Mouse (Mus musculus): Measurements from ENCODE around the gene Rora. TPM values are rescaled to one million over a fixed set of nuclear protein-coding genes. Genes with fewer than 3 reads are reported as not detected.
A peak's percentile ranks its signal among the peaks of the same experiment; 100 is the strongest.

The Rora gene
- total and polyA plus RNA-seq, 2 experiments, result 11.3 to 30.8 TPM

DNA sequence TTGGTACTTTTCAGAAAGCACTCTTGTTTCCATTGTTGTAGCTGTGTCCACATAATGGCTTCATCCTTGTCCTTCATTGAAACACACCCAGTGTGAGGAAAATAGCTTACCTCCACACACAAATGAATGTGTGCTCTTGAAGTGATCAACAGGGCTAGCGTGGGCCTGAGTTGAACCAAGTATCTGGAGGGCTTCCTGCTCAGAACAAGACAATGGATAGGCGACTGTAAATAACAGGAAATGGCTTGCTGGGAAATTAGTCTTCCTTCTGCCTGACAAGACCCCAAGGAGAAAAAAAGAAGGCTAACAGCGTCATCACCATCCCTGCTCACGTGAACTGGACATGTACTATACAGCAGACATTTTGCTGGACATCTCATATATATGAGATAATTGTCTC is 374.6 kb downstream of the Rora start:
- 87% methylated on average over 4 of the region's 4 CpGs for WGBS

GRCm38 (mm10) chr9:69034301-69034871 is 380.8 kb downstream of the Rora start:
- no peak for TF ChIP-seq CTCF (IDR thresholded peaks at IDR 0.05; ENCODE audit: low read depth, low read length)
- TF ChIP-seq POLR2A (IDR thresholded peaks at IDR 0.05; ENCODE audit: extremely low read depth, insufficient read depth, low read length), result no peak
- no peaks in the 10 kb centered on the region for H3K4me1 ChIP-seq (ENCODE audit: control insufficient read depth, insufficient read depth, low read length)
- no peak overlapping the region for H3K9ac ChIP-seq (ENCODE audit: low read depth, low read length)
- no peak for DNase-seq (ENCODE audit: extremely low read depth, low read depth, low spot score)
- WGBS, result 89% methylated on average over 10 of the region's 10 CpGs
- no peak overlapping the region for H3K27ac ChIP-seq (replicated peaks; ENCODE audit: insufficient read depth, low read depth, low read length)
- no peak overlapping the region for H3K4me3 ChIP-seq (ENCODE audit: insufficient read depth, low read depth, low read length)
- H3K27me3 ChIP-seq (ENCODE audit: control insufficient read depth, insufficient read depth, low read length), result no peaks in the 10 kb centered on the region
- no peaks in the 10 kb centered on the region for H3K36me3 ChIP-seq (ENCODE audit: control insufficient read depth, insufficient read depth, low read length)
- no peaks in the 10 kb centered on the region for H3K79me2 ChIP-seq (ENCODE audit: control insufficient read depth, insufficient read depth, low read length)

More for the DNA sequence above, 374.6 kb downstream of the Rora start:
- TF ChIP-seq CTCF (IDR thresholded peaks at IDR 0.05; ENCODE audit: low read depth, low read length), result no peak
- TF ChIP-seq POLR2A (IDR thresholded peaks at IDR 0.05; ENCODE audit: extremely low read depth, insufficient read depth, low read length), result no peak
- Histone ChIP-seq H3K9ac (ENCODE audit: low read depth, low read length) (no peak overlapping the region), H3K36me3 (ENCODE audit: control insufficient read depth, insufficient read depth, low read length) (no peaks in the 10 kb centered on the region), H3K27me3 (ENCODE audit: control insufficient read depth, insufficient read depth, low read length) (no peaks in the 10 kb centered on the region), H3K4me1 (ENCODE audit: control insufficient read depth, insufficient read depth, low read length) (no peaks in the 10 kb centered on the region), H3K27ac (replicated peaks; ENCODE audit: insufficient read depth, low read depth, low read length) (no peak overlapping the region), H3K4me3 (ENCODE audit: insufficient read depth, low read depth, low read length) (no peak overlapping the region), H3K79me2 (ENCODE audit: control insufficient read depth, insufficient read depth, low read length) (no peaks in the 10 kb centered on the region)
- no peak for DNase-seq (ENCODE audit: extremely low read depth, low read depth, low spot score)

GRCm38 (mm10) chr9:69035456-69035855 is 381.9 kb downstream of the Rora start:
- Histone ChIP-seq H3K4me3 (ENCODE audit: insufficient read depth, low read depth, low read length) (no peak overlapping the region), H3K4me1 (ENCODE audit: control insufficient read depth, insufficient read depth, low read length) (no peaks in the 10 kb centered on the region), H3K27me3 (ENCODE audit: control insufficient read depth, insufficient read depth, low read length) (no peaks in the 10 kb centered on the region), H3K27ac (replicated peaks; ENCODE audit: insufficient read depth, low read depth, low read length) (no peak overlapping the region), H3K79me2 (ENCODE audit: control insufficient read depth, insufficient read depth, low read length) (no peaks in the 10 kb centered on the region), H3K36me3 (ENCODE audit: control insufficient read depth, insufficient read depth, low read length) (no peaks in the 10 kb centered on the region), H3K9ac (ENCODE audit: low read depth, low read length) (no peak overlapping the region)
- TF ChIP-seq CTCF (IDR thresholded peaks at IDR 0.05; ENCODE audit: low read depth, low read length) (no peak), POLR2A (IDR thresholded peaks at IDR 0.05; ENCODE audit: extremely low read depth, insufficient read depth, low read length) (no peak)
- DNase-seq (ENCODE audit: extremely low read depth, low read depth, low spot score), result no peak
- WGBS, result 67% methylated on average over 7 of the region's 7 CpGs

- no peak overlapping the region for H3K27ac ChIP-seq (replicated peaks; ENCODE audit: insufficient read depth, low read depth, low read length)
- H3K9ac ChIP-seq (ENCODE audit: low read depth, low read length), result no peak overlapping the region
- H3K79me2 ChIP-seq (ENCODE audit: control insufficient read depth, insufficient read depth, low read length), result no peaks in the 10 kb centered on the region
- no peak for DNase-seq (ENCODE audit: extremely low read depth, low read depth, low spot score)
- no peak overlapping the region for H3K4me3 ChIP-seq (ENCODE audit: insufficient read depth, low read depth, low read length)
- H3K27me3 ChIP-seq (ENCODE audit: control insufficient read depth, insufficient read depth, low read length), result no peaks in the 10 kb centered on the region
- no peaks in the 10 kb centered on the region for H3K36me3 ChIP-seq (ENCODE audit: control insufficient read depth, insufficient read depth, low read length)
- no peak for TF ChIP-seq POLR2A (IDR thresholded peaks at IDR 0.05; ENCODE audit: extremely low read depth, insufficient read depth, low read length)
- TF ChIP-seq CTCF (IDR thresholded peaks at IDR 0.05; ENCODE audit: low read depth, low read length), result no peak
- WGBS, result 90% methylated on average over 3 of the region's 3 CpGs
- H3K4me1 ChIP-seq (ENCODE audit: control insufficient read depth, insufficient read depth, low read length), result no peaks in the 10 kb centered on the region
Measured at GRCm38 (mm10) chr9:69036296-69036695, 382.7 kb downstream of the Rora start.

DNA sequence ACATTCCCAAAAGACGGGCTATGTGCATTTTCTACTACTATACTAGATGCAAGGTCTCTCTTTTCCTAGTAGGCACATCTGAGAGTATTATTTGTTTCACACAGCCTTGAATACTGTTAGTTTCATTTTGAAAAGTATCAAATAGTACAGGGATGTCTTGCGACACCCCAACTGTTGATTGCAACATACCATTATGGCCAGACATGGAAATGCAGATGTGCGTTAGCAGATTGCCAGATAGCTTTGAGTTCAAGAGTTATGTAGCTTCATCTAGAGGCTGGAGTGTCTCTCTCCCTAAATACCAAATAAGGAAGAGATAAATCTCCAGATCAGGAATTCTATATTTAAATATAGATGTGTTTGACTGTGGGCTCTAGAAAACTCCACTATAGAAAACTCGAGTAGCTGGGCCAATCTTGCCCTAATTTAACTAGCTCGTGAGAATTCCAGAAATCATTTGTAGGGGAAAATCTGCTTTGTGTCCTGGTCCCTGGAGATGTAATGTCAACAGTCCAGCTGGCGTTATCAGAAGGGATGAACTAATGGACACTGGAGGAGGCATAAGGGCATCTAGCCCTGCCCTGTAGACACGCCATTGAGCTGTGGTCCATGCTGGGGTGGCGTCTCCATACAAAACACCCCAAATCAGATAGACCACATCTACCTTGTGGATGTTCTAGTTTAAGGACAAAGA is 390.5 kb downstream of the Rora start:
- no peak overlapping the region for H3K27ac ChIP-seq (replicated peaks; ENCODE audit: insufficient read depth, low read depth, low read length)
- no peak for TF ChIP-seq POLR2A (IDR thresholded peaks at IDR 0.05; ENCODE audit: extremely low read depth, insufficient read depth, low read length)
- peak; percentile 89 for DNase-seq (ENCODE audit: extremely low read depth, low read depth, low spot score)
- 61% methylated on average over 8 of the region's 8 CpGs for whole genome bisulfite sequencing
- H3K4me3 ChIP-seq (ENCODE audit: insufficient read depth, low read depth, low read length), result no peak overlapping the region
- H3K4me1 ChIP-seq (ENCODE audit: control insufficient read depth, insufficient read depth, low read length), result peaks cover 2% of the 10 kb centered on the region; the same call in 1 of the 2 replicates
- H3K9ac ChIP-seq (ENCODE audit: low read depth, low read length), result no peak overlapping the region
- H3K27me3 ChIP-seq (ENCODE audit: control insufficient read depth, insufficient read depth, low read length), result no peaks in the 10 kb centered on the region
- H3K36me3 ChIP-seq (ENCODE audit: control insufficient read depth, insufficient read depth, low read length), result no peaks in the 10 kb centered on the region
- H3K79me2 ChIP-seq (ENCODE audit: control insufficient read depth, insufficient read depth, low read length), result no peaks in the 10 kb centered on the region

- TF ChIP-seq POLR2A (IDR thresholded peaks at IDR 0.05; ENCODE audit: extremely low read depth, insufficient read depth, low read length) (no peak), CTCF (IDR thresholded peaks at IDR 0.05; ENCODE audit: low read depth, low read length) (no peak)
Measured at GRCm38 (mm10) chr9:69044614-69045133, 391.1 kb downstream of the Rora start.

More at GRCm38 (mm10) chr9:69044614-69045133, 391.1 kb downstream of the Rora start:
- Histone ChIP-seq H3K36me3 (ENCODE audit: control insufficient read depth, insufficient read depth, low read length) (no peaks in the 10 kb centered on the region), H3K79me2 (ENCODE audit: control insufficient read depth, insufficient read depth, low read length) (no peaks in the 10 kb centered on the region), H3K4me1 (ENCODE audit: control insufficient read depth, insufficient read depth, low read length) (peaks cover 2% of the 10 kb centered on the region; the same call in 1 of the 2 replicates), H3K27ac (replicated peaks; ENCODE audit: insufficient read depth, low read depth, low read length) (no peak overlapping the region), H3K27me3 (ENCODE audit: control insufficient read depth, insufficient read depth, low read length) (no peaks in the 10 kb centered on the region), H3K4me3 (ENCODE audit: insufficient read depth, low read depth, low read length) (no peak overlapping the region), H3K9ac (ENCODE audit: low read depth, low read length) (no peak overlapping the region)
- WGBS, result 88% methylated on average over 7 of the region's 7 CpGs
- DNase-seq (ENCODE audit: extremely low read depth, low read depth, low spot score), result no peak
